Mouse (Mus musculus) inflammation-experienced regulatory T-cells, adult 6 months (primary cell): ENCODE results near the gene Nudt4. TPM values are rescaled to one million over a fixed set of nuclear protein-coding genes. Genes with fewer than 3 reads are reported as not detected.
A peak's percentile ranks its signal among the peaks of the same experiment; 100 is the strongest.

Experiments used
- ATAC-seq: one replicate; pipeline ENCODE4 v1.8.0; 2017
- polyA plus RNA-seq, 3 experiments: library from polyadenylated mRNA; unstranded; fragments of 100-300 nt; shearing (Covaris generic); gene quantifications; one replicate each; pipeline ENCODE4 v1.2.1; 2017

Nudt4 gene
- polyA plus RNA-seq, 3 experiments from 2014 or later: 9.7 to 17.0 (median 12.9) TPM

- no peak for ATAC-seq
Observed at GRCm38 (mm10) chr10:95536222-95536541, 27.8 kb downstream of the Nudt4 start.

- ATAC-seq: no peak
Observed at GRCm38 (mm10) chr10:95535399-95536221, 28.3 kb downstream of the Nudt4 start.

GRCm38 (mm10) chr10:95533382-95533781 lies 30.6 kb downstream of the Nudt4 start:
- no peak for ATAC-seq

GRCm38 (mm10) chr10:95532916-95533315 lies 31.0 kb downstream of the Nudt4 start:
- ATAC-seq: no peak

GRCm38 (mm10) chr10:95530551-95531121 lies 33.3 kb downstream of the Nudt4 start:
- ATAC-seq: peak; percentile 41

- peak; percentile 42 for ATAC-seq
Observed at GRCm38 (mm10) chr10:95526495-95527122, 37.3 kb downstream of the Nudt4 start.

GRCm38 (mm10) chr10:95525871-95526270 lies 38.1 kb downstream of the Nudt4 start:
- ATAC-seq: no peak

GRCm38 (mm10) chr10:95525037-95525675 lies 38.8 kb downstream of the Nudt4 start:
- no peak for ATAC-seq

GRCm38 (mm10) chr10:95517656-95518055 lies 46.3 kb downstream of the Nudt4 start:
- no peak for ATAC-seq

- peak; percentile 22 for ATAC-seq
Observed at GRCm38 (mm10) chr10:95515293-95515931, 48.5 kb downstream of the Nudt4 start.

- peak; percentile 84 for ATAC-seq
Observed at GRCm38 (mm10) chr10:95514656-95515292, 49.2 kb downstream of the Nudt4 start, which contains the start of gene Ube2n. Gene Ube2n, plus strand, starts transcription at chr10:95515145.

GRCm38 (mm10) chr10:95513768-95514556 lies 50.0 kb downstream of the Nudt4 start:
- no peak for ATAC-seq

- no peak for ATAC-seq
Observed at GRCm38 (mm10) chr10:95512635-95513034, 51.3 kb downstream of the Nudt4 start.

- no peak for ATAC-seq
Observed at GRCm38 (mm10) chr10:95509263-95509662, 54.7 kb downstream of the Nudt4 start.

- peak; percentile 72 for ATAC-seq
Observed at GRCm38 (mm10) chr10:95508793-95509192, 55.2 kb downstream of the Nudt4 start.

- no peak for ATAC-seq
Observed at GRCm38 (mm10) chr10:95508126-95508525, 55.8 kb downstream of the Nudt4 start.

- ATAC-seq: no peak
Observed at GRCm38 (mm10) chr10:95504341-95504740, 59.6 kb downstream of the Nudt4 start.

GRCm38 (mm10) chr10:95503443-95504235 lies 60.3 kb downstream of the Nudt4 start:
- ATAC-seq: no peak

- peak; percentile 96 for ATAC-seq
Observed at GRCm38 (mm10) chr10:95501463-95502081, 62.4 kb downstream of the Nudt4 start, which contains the start of gene Mrpl42. Gene Mrpl42, minus strand, starts transcription at chr10:95501940.

GRCm38 (mm10) chr10:95501033-95501432 lies 62.9 kb downstream of the Nudt4 start:
- no peak for ATAC-seq
